Mouse (Mus musculus): ENCODE measurements at regions not wholly inside any gene's neighbourhood (a gene's known extent, or its start where the extent isn't known, plus 50 kb on each side); places are given as distances from the start of the nearest gene placed in this dataset.
A peak's percentile ranks its signal among the peaks of the same experiment; 100 is the strongest.

- no peak for DNase-seq
Measured at GRCm38 (mm10) chr12:68871259-68871658, 287.7 kb downstream of the Rps29 start.

GRCm38 (mm10) chr12:68862991-68863356 lies 296.0 kb downstream of the Rps29 start:
- no peak for DNase-seq

GRCm38 (mm10) chr12:68862313-68862990 lies 296.5 kb downstream of the Rps29 start:
- peak; percentile 1 for DNase-seq

- DNase-seq: no peak
Measured at GRCm38 (mm10) chr12:68860332-68860731, 298.7 kb downstream of the Rps29 start.

- DNase-seq: no peak
Measured at GRCm38 (mm10) chr12:68849616-68850140, 309.3 kb downstream of the Rps29 start.

- no peak for DNase-seq
Measured at GRCm38 (mm10) chr12:68840815-68841214, 318.2 kb downstream of the Rps29 start.

- no peak for DNase-seq
Measured at GRCm38 (mm10) chr12:68840156-68840555, 318.8 kb downstream of the Rps29 start.

- DNase-seq: no peak
Measured at GRCm38 (mm10) chr12:68836023-68836422, 323.0 kb downstream of the Rps29 start.

- no peak for DNase-seq
Measured at GRCm38 (mm10) chr12:68833914-68834313, 325.1 kb downstream of the Rps29 start.

- no peak for DNase-seq
Measured at GRCm38 (mm10) chr12:68829404-68829803, 329.6 kb downstream of the Rps29 start.

GRCm38 (mm10) chr12:68827549-68828249 lies 331.3 kb downstream of the Rps29 start:
- DNase-seq: no peak

- no peak for DNase-seq
Measured at GRCm38 (mm10) chr12:68794396-68794795, 364.6 kb downstream of the Rps29 start.

- DNase-seq: no peak
Measured at GRCm38 (mm10) chr12:68783636-68784035, 375.4 kb downstream of the Rps29 start.

GRCm38 (mm10) chr12:68775503-68775902 lies 383.5 kb downstream of the Rps29 start:
- DNase-seq: no peak

- DNase-seq: peak; percentile 3
Measured at GRCm38 (mm10) chr12:68774800-68775199, 384.2 kb downstream of the Rps29 start.

GRCm38 (mm10) chr12:68758263-68759020 lies 400.5 kb downstream of the Rps29 start:
- DNase-seq: no peak

- no peak for DNase-seq
Measured at GRCm38 (mm10) chr12:68728882-68729281, 430.1 kb downstream of the Rps29 start.

- DNase-seq: no peak
Measured at GRCm38 (mm10) chr12:68718946-68719345, 440.0 kb downstream of the Rps29 start.

- DNase-seq: no peak
Measured at GRCm38 (mm10) chr12:68694275-68695267, 464.4 kb downstream of the Rps29 start.

- no peak for DNase-seq
Measured at GRCm38 (mm10) chr12:68688262-68688661, 470.7 kb downstream of the Rps29 start.

GRCm38 (mm10) chr12:68683897-68684296 lies 475.1 kb downstream of the Rps29 start:
- no peak for DNase-seq

- no peak for DNase-seq
Measured at GRCm38 (mm10) chr12:68683176-68683575, 475.8 kb downstream of the Rps29 start.
